Mouse (Mus musculus) forebrain, embryonic 11.5 days (tissue): ENCODE data around the gene Alk. TPM values are rescaled to one million over a fixed set of nuclear protein-coding genes. Genes with fewer than 3 reads are reported as not detected.

Experiments used
- ATAC-seq: fragments of 200-750 bp; cut with Nextera tagmentation; replicated peaks from 2 replicates; pipeline ENCODE4 v1.8.0; 2017; ENCODE audit warnings: moderate TSS enrichment; ENCODE audit not compliant: low FRiP score
- DNase-seq: peaks from one replicate; pipeline ENCODE4 v3.0.0-alpha.2; 2017; ENCODE audit warnings: low spot score
- H3K27ac ChIP-seq: fragments of 300-500 bp; sonication (generic); 2 replicates; pipeline ENCODE4 v1.5.1; 2014; ENCODE audit warnings: low read depth, low read length
- H3K27me3 ChIP-seq: fragments of 300-500 bp; sonication (generic); 2 replicates; pipeline ENCODE4 v1.6.1; 2014; ENCODE audit warnings: mild to moderate bottlenecking, low read length, mixed read lengths; ENCODE audit not compliant: control insufficient read depth, insufficient read depth
- H3K36me3 ChIP-seq: fragments of 300-500 bp; sonication (generic); 2 replicates; pipeline ENCODE4 v1.6.1; 2014; ENCODE audit warnings: mild to moderate bottlenecking, low read length, moderate library complexity, mixed read lengths; ENCODE audit not compliant: control insufficient read depth, insufficient read depth
- H3K4me1 ChIP-seq: fragments of 300-500 bp; sonication (generic); replicated peaks from 2 replicates; pipeline ENCODE4 v1.6.1; 2014; ENCODE audit warnings: low read length, mixed read lengths; ENCODE audit not compliant: control insufficient read depth, insufficient read depth
- H3K4me2 ChIP-seq: fragments of 300-500 bp; sonication (generic); 2 replicates; pipeline ENCODE4 v1.6.1; 2014; ENCODE audit warnings: low read depth, mild to moderate bottlenecking, low read length, moderate library complexity, mixed read lengths; ENCODE audit not compliant: severe bottlenecking
- H3K4me3 ChIP-seq: fragments of 300-500 bp; sonication (generic); 2 replicates; pipeline ENCODE4 v1.5.1; 2014; ENCODE audit warnings: low read depth, low read length
- H3K9ac ChIP-seq: fragments of 300-500 bp; sonication (generic); 2 replicates; pipeline ENCODE4 v1.6.1; 2014; ENCODE audit warnings: low read length
- H3K9me3 ChIP-seq: fragments of 300-500 bp; sonication (generic); 2 replicates; pipeline ENCODE4 v1.6.1; 2016; ENCODE audit warnings: low read length, mixed read lengths; ENCODE audit not compliant: control insufficient read depth
- WGBS: fragments of 180-500 bp; shearing (Covaris S2); extraction: QIAGEN DNeasy Blood & Tissue Kit; methylation state at CpG from one replicate; pipeline ENCODE4 v1.1.7; 2014; 5-methylcytosine and 5-hydroxymethylcytosine counted together
- polyA plus RNA-seq: library from polyadenylated mRNA; unstranded; fragments of >200 nt; fragmentation: Nextera tagmentation; extraction: Ambion mirVana; gene quantifications from 2 replicates; pipeline ENCODE4 v1.2.1, GENCODE M21; 2014

Alk gene
- polyA plus RNA-seq, 1 experiment from 2014 or later = 0.15 TPM

DNA sequence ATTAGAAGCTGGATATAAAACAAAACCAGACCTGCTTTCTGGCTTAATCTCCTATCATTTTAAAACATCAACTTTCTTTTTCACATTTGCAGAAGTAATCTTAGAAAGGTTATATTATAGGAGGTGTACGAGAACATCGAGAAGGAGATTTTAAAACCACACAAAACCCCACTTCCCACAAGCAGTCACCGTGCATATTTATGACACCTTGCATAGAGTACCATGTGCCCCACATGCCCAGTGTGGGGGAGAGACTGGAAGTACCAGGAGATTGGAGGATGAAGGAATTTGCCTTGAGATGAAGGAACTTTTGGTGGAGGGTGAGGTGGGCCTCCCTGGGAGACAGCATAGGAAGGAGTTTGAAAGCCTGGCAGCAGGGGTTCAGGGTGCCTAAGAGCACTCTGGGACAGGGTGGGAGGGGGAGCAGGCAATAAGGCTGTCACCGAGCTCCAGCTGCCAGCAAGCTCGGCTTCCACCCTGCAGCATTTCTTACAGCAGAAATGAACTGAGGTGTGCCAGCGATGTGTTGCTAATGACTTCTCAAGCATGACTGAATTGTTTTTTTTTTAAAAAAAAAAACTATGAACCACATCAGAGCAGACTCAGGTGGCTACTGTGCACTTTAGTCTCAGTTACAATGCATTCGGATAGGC is 459.4 kb downstream of the Alk start:
- H3K4me1 ChIP-seq = no peaks in the 10 kb centered on the region
- no peak overlapping the region for H3K27ac ChIP-seq
- 72% methylated on average over 7 of the region's 7 CpGs for WGBS
- no peaks in the 10 kb centered on the region for H3K9me3 ChIP-seq
- ATAC-seq (no peak), DNase-seq (no peak)
- no peak overlapping the region for H3K9ac ChIP-seq
- no peaks in the 10 kb centered on the region for H3K27me3 ChIP-seq
- no peak overlapping the region for H3K4me3 ChIP-seq
- no peaks in the 10 kb centered on the region for H3K36me3 ChIP-seq
- H3K4me2 ChIP-seq = no peak overlapping the region

DNA sequence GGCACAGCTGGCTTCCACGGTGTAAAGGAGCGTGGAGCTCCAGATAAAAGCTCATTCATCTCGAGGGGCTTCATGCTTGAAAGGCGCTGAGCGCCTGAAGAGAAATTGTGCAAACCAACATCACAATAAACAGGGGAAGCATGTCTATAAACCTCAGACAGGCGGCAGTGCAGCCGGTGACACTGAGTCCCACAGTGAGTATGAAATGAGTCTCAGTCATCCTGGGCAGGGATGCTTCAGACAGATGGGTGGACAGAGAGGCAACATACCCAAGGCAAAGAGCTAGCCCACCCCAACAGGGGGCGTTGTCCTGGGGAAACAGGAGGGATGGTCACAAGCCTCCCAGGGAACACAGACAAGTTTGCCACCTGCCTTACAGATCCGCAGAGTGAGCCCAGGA is 460.0 kb downstream of the Alk start:
- no peak overlapping the region for H3K4me3 ChIP-seq
- no peak overlapping the region for H3K9ac ChIP-seq
- H3K36me3 ChIP-seq = no peaks in the 10 kb centered on the region
- no peak for DNase-seq
- no peak for ATAC-seq
- no peaks in the 10 kb centered on the region for H3K9me3 ChIP-seq
- 79% methylated on average over 9 of the region's 9 CpGs for WGBS
- no peaks in the 10 kb centered on the region for H3K4me1 ChIP-seq
- no peaks in the 10 kb centered on the region for H3K27me3 ChIP-seq
- no peak overlapping the region for H3K4me2 ChIP-seq
- H3K27ac ChIP-seq = no peak overlapping the region

DNA sequence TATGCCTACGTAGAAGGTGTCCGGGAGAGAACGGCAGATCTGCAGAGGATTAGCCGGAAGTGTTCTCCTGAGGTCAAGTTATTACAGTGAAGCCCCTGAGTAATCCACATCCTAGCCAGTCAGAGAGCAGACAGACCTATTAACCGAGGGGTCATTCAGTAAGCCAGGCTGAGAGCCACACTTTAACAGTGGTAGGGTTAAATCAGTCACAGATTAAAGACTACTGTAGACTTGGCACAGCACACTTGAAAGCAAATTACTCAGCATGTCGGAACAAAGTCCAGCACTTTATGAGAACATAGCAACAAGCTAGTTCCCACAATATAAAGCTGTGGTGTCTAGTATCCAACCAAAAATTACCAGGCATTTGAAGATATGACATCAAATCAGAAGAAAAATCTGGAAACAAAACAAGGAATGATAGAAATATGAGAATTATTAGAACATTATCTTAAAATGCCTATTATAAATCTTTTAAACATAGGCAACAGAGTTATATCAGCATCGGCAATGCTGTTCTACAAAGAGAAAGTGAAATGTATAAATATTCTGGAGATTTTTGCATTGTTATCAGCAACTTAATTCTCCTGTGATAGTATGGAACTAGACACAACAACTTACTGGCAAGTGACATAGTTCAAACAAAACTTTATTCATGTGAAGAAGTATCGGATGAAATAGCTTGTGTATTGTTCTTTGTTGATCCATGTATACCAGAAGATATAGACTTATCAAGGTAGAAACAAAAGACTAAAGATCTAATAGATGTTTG is 472.1 kb downstream of the Alk start:
- H3K4me2 ChIP-seq = no peak overlapping the region
- no peaks in the 10 kb centered on the region for H3K9me3 ChIP-seq
- DNase-seq (no peak), ATAC-seq (no peak)
- whole genome bisulfite sequencing = 88% methylated on average over 8 of the region's 8 CpGs
- no peaks in the 10 kb centered on the region for H3K4me1 ChIP-seq
- H3K9ac ChIP-seq = no peak overlapping the region
- no peak overlapping the region for H3K4me3 ChIP-seq
- H3K27me3 ChIP-seq = no peaks in the 10 kb centered on the region
- H3K27ac ChIP-seq = no peak overlapping the region
- no peaks in the 10 kb centered on the region for H3K36me3 ChIP-seq

DNA sequence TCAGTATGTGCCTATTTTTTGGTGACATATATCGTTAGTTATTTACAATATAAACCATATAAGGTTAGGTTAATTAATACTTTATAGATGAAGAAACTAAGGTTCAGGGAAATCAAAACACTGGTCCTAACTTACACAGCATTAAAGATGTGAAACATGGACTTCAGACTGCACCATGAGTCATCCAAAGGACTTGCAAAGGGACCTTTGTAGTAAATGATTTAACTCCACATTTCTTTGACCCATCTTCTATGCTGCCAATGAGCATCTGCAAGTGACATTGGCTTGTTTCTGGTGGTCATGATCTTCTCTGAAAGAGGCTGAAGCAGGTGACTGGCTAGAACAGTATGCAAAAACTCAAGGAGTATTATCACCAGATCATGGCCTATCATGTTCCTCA is 482.8 kb downstream of the Alk start:
- H3K27ac ChIP-seq = no peak overlapping the region
- no peak overlapping the region for H3K9ac ChIP-seq
- H3K4me1 ChIP-seq = no peaks in the 10 kb centered on the region
- H3K4me3 ChIP-seq = no peak overlapping the region
- no peaks in the 10 kb centered on the region for H3K9me3 ChIP-seq
- no peaks in the 10 kb centered on the region for H3K36me3 ChIP-seq
- ATAC-seq (no peak), DNase-seq (no peak)
- H3K27me3 ChIP-seq = no peaks in the 10 kb centered on the region
- no peak overlapping the region for H3K4me2 ChIP-seq
- 92% methylated on average over 1 of the region's 1 CpGs for WGBS

DNA sequence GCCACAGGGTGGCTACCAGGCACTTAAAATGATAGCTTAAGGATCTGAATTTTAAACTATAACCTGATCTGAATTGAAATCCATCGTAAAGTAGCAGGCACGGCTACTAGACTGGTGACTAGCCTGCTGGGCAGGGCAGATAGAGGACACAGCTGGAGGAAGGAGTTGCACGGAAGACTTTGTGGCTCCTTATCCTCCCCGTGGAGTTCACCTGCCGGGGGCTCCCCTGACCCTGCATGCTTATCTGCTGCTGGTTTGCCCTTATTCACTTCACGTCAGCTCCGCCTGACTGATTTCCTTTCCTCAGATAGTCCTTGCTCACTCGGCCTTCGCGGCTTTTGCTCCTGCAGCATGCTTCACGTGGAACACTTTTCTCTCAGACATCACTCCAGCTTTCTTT is 484.1 kb downstream of the Alk start:
- 45% methylated on average over 11 of the region's 11 CpGs for WGBS
- ATAC-seq (no peak), DNase-seq (no peak)
- no peaks in the 10 kb centered on the region for H3K27me3 ChIP-seq
- H3K36me3 ChIP-seq = no peaks in the 10 kb centered on the region
- H3K4me3 ChIP-seq = no peak overlapping the region
- no peak overlapping the region for H3K9ac ChIP-seq
- H3K27ac ChIP-seq = no peak overlapping the region
- H3K4me1 ChIP-seq = no peaks in the 10 kb centered on the region; the same call in 1 of the 2 replicates
- no peaks in the 10 kb centered on the region for H3K9me3 ChIP-seq
- H3K4me2 ChIP-seq = no peak overlapping the region

DNA sequence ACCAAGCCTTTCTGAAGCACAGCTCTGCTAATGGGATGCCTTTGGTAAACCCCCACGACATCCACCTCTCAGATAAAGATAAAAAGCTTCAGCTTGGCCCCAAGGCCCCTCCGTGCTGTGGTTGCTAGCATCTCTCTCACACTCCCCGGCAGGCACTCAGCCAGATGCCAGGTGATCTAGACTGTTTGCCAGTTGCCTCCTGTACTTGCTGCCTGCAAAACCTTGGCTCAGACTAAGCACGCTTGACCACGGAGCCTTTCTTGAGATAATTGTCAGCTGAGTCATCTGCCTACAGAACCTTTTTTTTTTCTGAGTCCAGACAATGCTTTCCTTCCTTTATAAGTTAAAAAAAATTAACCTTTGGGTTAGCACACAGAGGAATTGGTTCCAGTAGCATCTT is 486.1 kb downstream of the Alk start:
- H3K4me2 ChIP-seq = no peak overlapping the region
- WGBS = 75% methylated on average over 5 of the region's 5 CpGs
- H3K4me1 ChIP-seq = no peaks in the 10 kb centered on the region; the same call in 1 of the 2 replicates
- H3K4me3 ChIP-seq = no peak overlapping the region
- no peaks in the 10 kb centered on the region for H3K9me3 ChIP-seq
- H3K9ac ChIP-seq = no peak overlapping the region
- ATAC-seq (no peak), DNase-seq (no peak)
- no peaks in the 10 kb centered on the region for H3K36me3 ChIP-seq
- H3K27ac ChIP-seq = no peak overlapping the region
- no peaks in the 10 kb centered on the region for H3K27me3 ChIP-seq

DNA sequence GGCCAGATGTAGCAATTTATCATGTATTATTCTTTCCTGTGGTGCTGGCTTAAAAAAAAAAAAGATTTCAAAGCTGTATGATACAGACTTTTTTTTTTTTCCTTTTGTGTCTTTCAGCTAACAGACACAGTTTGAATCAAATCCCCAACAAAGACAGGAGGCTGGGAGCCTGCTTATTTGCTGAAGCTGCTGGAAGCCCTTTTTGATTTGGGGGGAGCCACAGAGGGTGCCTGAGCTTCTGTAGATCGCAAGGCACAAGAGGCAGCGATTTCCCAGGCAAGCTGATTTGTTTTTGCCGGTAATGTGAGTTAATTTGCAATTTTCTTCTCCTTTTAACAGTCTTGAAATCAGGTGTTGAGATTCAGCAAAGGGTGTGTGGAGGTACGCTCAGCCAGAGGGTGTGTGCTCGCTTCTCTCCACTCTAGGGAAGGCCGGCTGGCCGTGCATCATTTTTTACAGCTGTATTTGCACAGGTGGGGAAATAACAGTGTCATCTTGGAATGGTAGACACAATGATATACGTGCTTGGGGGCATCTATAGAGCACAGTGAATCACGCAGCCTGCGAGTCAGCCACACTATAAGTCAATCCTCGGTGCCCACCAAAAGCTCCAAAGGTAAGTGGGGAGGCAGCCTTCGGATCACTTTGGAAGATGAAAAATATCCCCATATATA is 489.0 kb downstream of the Alk start:
- Histone ChIP-seq H3K4me1 (no peaks in the 10 kb centered on the region; the same call in 1 of the 2 replicates), H3K36me3 (no peaks in the 10 kb centered on the region), H3K9ac (no peak overlapping the region), H3K27me3 (no peaks in the 10 kb centered on the region), H3K9me3 (no peaks in the 10 kb centered on the region), H3K4me2 (no peak overlapping the region), H3K27ac (no peak overlapping the region), H3K4me3 (no peak overlapping the region)
- ATAC-seq (no peak), DNase-seq (no peak)
- WGBS = 49% methylated on average over 12 of the region's 12 CpGs

DNA sequence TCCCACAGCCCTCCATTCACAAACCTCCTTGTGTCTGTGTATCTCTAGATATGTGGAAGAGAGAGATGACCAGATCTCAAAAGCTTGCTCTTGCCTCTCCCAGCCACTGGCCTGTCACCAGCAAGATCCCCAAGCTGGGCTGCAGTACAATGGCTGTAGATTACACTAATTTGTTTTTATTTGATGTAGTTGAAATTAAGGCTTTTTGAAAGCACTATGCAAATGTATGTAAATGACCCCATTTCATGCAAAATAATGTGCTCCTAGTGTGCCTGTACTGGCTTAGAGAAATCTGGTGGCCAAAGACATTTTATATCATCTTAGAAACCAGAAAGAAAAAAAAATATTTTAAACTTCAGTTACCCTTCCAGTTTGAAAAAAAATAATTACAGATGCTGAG is 492.4 kb downstream of the Alk start:
- no peak for DNase-seq
- H3K27ac ChIP-seq = no peak overlapping the region

More for the DNA sequence above, 492.4 kb downstream of the Alk start:
- ATAC-seq = no peak
- H3K4me1 ChIP-seq = no peaks in the 10 kb centered on the region; the same call in 1 of the 2 replicates
- H3K9ac ChIP-seq = no peak overlapping the region
- H3K4me3 ChIP-seq = no peak overlapping the region
- no peaks in the 10 kb centered on the region for H3K27me3 ChIP-seq
- no peaks in the 10 kb centered on the region for H3K36me3 ChIP-seq
- no peak overlapping the region for H3K4me2 ChIP-seq
- H3K9me3 ChIP-seq = no peaks in the 10 kb centered on the region
